Mouse (Mus musculus) heart, postnatal 0 days (tissue): ENCODE results near the gene Lmf1.

Source experiments
- CTCF ChIP-seq: IDR thresholded peaks from 2 replicates; pipeline ENCODE4 v1.5.1; 2016; ENCODE audit warnings: antibody characterized with exemption, control low read depth, low read depth
- EP300 ChIP-seq: IDR thresholded peaks from 2 replicates; pipeline ENCODE4 v1.6.1; 2016; ENCODE audit warnings: antibody characterized with exemption, low read depth

GRCm38 (mm10) chr17:25609506-25609828 lies 30.6 kb downstream of the Lmf1 start:
- TF ChIP-seq CTCF, result no peak
- TF ChIP-seq EP300, result no peak
